ENCODE assay signal across 8 mouse cellular contexts in genomic region chr2:32693282-32693681, GRCm38 (mm10). TPM values are rescaled to one million over a fixed set of nuclear protein-coding genes. Genes with fewer than 3 reads are reported as not detected.
DNase-seq lines count a peak whose midpoint lies in the region; ATAC-seq and TF ChIP-seq lines count a peak whose summit lies in the region.

No protein-coding gene starts in this region.

- H3K9me3 ChIP-seq in ES-Bruce4 (replicated peaks; ENCODE audit: control insufficient read depth, insufficient read depth, low read length, poor library complexity, severe bottlenecking): no peaks in the 10 kb centered on the region
- no peaks in the 10 kb centered on the region for H3K9me3 ChIP-seq in hindbrain, embryonic 11.5 days (ENCODE audit: control insufficient read depth, low read length)
- no peaks in the 10 kb centered on the region for H3K9me3 ChIP-seq in limb, embryonic 14.5 days (ENCODE audit: control insufficient read depth, low read length)

- peak overlapping the region; percentile 88 for H3K4me2 ChIP-seq in hindbrain, embryonic 11.5 days (replicated peaks; ENCODE audit: low read depth, low read length)
- peak overlapping the region; percentile 81 for H3K4me2 ChIP-seq in limb, embryonic 14.5 days (replicated peaks; ENCODE audit: low read depth, low read length, severe bottlenecking)

- no peak for ATAC-seq in hindbrain, embryonic 11.5 days (ENCODE audit: low FRiP score)
- no peak for ATAC-seq in limb, embryonic 14.5 days (ENCODE audit: low FRiP score, low read depth)

- no peak for TF ChIP-seq EP300 in ES-Bruce4 (IDR thresholded peaks at IDR 0.05; ENCODE audit: insufficient read depth, low read depth, low read length)

- peak overlapping the region; percentile 84 for H3K9ac ChIP-seq in ES-Bruce4 (ENCODE audit: low read depth, poor library complexity, severe bottlenecking)
- H3K9ac ChIP-seq in hindbrain, embryonic 11.5 days (ENCODE audit: low read depth, low read length): peak overlapping the region; percentile 80
- H3K9ac ChIP-seq in limb, embryonic 14.5 days (ENCODE audit: low read depth, low read length, severe bottlenecking): peak overlapping the region; percentile 88

- no peak for TF ChIP-seq CTCF in ES-Bruce4 (IDR thresholded peaks at IDR 0.05; ENCODE audit: low read depth, low read length)

- H3K27me3 ChIP-seq in ES-Bruce4 (ENCODE audit: control insufficient read depth, insufficient read depth, low read length, poor library complexity, severe bottlenecking): no peaks in the 10 kb centered on the region
- H3K27me3 ChIP-seq in hindbrain, embryonic 11.5 days (ENCODE audit: control insufficient read depth, insufficient read depth, low read length): no peaks in the 10 kb centered on the region
- H3K27me3 ChIP-seq in limb, embryonic 14.5 days (ENCODE audit: control insufficient read depth, insufficient read depth, low read length): no peaks in the 10 kb centered on the region

- no peaks in the 10 kb centered on the region for H3K36me3 ChIP-seq in ES-Bruce4 (ENCODE audit: control insufficient read depth, insufficient read depth, low read length, poor library complexity, severe bottlenecking)
- no peaks in the 10 kb centered on the region for H3K36me3 ChIP-seq in hindbrain, embryonic 11.5 days (ENCODE audit: control insufficient read depth, insufficient read depth, low read length)
- peaks cover 13% of the 10 kb centered on the region for H3K36me3 ChIP-seq in limb, embryonic 14.5 days (ENCODE audit: control insufficient read depth, insufficient read depth, low read length)

- WGBS in hindbrain, embryonic 11.5 days: 30% methylated on average over 7 of the region's 7 CpGs
- 16% methylated on average over 7 of the region's 7 CpGs for WGBS in limb, embryonic 14.5 days

- peak; percentile 46 for DNase-seq in gastrocnemius, adult 18-20 months (ENCODE audit: low spot score)
- DNase-seq in gastrocnemius, postnatal 10 days: no peak
- no peak for DNase-seq in hindbrain, embryonic 11.5 days (ENCODE audit: low spot score)
- no peak for DNase-seq in limb, embryonic 14.5 days (ENCODE audit: low spot score)
- DNase-seq in retina, postnatal 1 day: peak; percentile 26
- no peak for DNase-seq in left cerebral cortex, adult 11 months (ENCODE audit: low spot score)
- no peak for DNase-seq in Muller cell, postnatal 12 days (ENCODE audit: inconsistent ontology term)

- TF ChIP-seq POLR2A in ES-Bruce4 (IDR thresholded peaks at IDR 0.05; ENCODE audit: insufficient read depth, low read length): no peak
- TF ChIP-seq POLR2A in limb, embryonic 14.5 days (IDR thresholded peaks at IDR 0.05; ENCODE audit: borderline replicate concordance, extremely low read depth, insufficient read depth, insufficient read length): no peak

- no peak overlapping the region for H3K27ac ChIP-seq in ES-Bruce4 (ENCODE audit: insufficient read depth, low read length)
- H3K27ac ChIP-seq in hindbrain, embryonic 11.5 days (ENCODE audit: low read depth, low read length): peak overlapping the region; percentile 56; the same call in 1 of the 2 replicates
- H3K27ac ChIP-seq in limb, embryonic 14.5 days (replicated peaks; ENCODE audit: low read depth, low read length): no peak overlapping the region

- H3K4me1 ChIP-seq in ES-Bruce4 (ENCODE audit: control insufficient read depth, insufficient read depth, low read length): peaks cover 7% of the 10 kb centered on the region
- H3K4me1 ChIP-seq in hindbrain, embryonic 11.5 days (replicated peaks; ENCODE audit: control insufficient read depth, insufficient read depth, low read length): peaks cover 2% of the 10 kb centered on the region; the same call in 1 of the 2 replicates
- H3K4me1 ChIP-seq in limb, embryonic 14.5 days (ENCODE audit: control insufficient read depth, insufficient read depth, low read length): peaks cover 11% of the 10 kb centered on the region

- H3K4me3 ChIP-seq in ES-Bruce4 (ENCODE audit: low read depth, low read length): peak overlapping the region; percentile 93
- peak overlapping the region; percentile 68 for H3K4me3 ChIP-seq in hindbrain, embryonic 11.5 days (ENCODE audit: low read depth, low read length)
- H3K4me3 ChIP-seq in limb, embryonic 14.5 days (replicated peaks; ENCODE audit: low read length): peak overlapping the region; percentile 89

RNA-seq across cellular contexts. Expression of gene Fpgs, which starts 10.7 kb away (rescaled TPM):
- 1 to 10 TPM; 4.8 to 5.4 TPM for total RNA-seq in gastrocnemius, adult 18-20 months (2021)
- total RNA-seq in gastrocnemius, postnatal 10 days (2021): 10 to 100 TPM; 10.5 to 15.6 TPM
- 45.7 and 52.7 TPM in 2 replicates for polyA plus RNA-seq in ES-Bruce4 (2011; ENCODE audit: insufficient read depth, insufficient read length, low read depth, missing spikeins)
- polyA plus RNA-seq in hindbrain, embryonic 11.5 days (2014; fragmentation: Nextera tagmentation; extraction: Ambion mirVana): 11.2 and 13.6 TPM in 2 replicates
- 75.7 and 101 TPM in 2 replicates for polyA plus RNA-seq in limb, embryonic 14.5 days (2012; rRNA removed)
- 30.7 and 33.4 TPM in 2 replicates for polyA plus RNA-seq in limb, embryonic 14.5 days (2014; fragmentation: Nextera tagmentation; extraction: Ambion mirVana)

RNA-seq across cellular contexts. Expression of gene Cdk9, which starts 19.6 kb away (rescaled TPM):
- total RNA-seq in gastrocnemius, adult 18-20 months (2021): 10 to 100 TPM; 19.3 to 19.9 TPM
- 10 to 100 TPM; 29.5 to 35.2 TPM for total RNA-seq in gastrocnemius, postnatal 10 days (2021)
- polyA plus RNA-seq in ES-Bruce4 (2011; ENCODE audit: insufficient read depth, insufficient read length, low read depth, missing spikeins): 109 and 115 TPM in 2 replicates
- polyA plus RNA-seq in hindbrain, embryonic 11.5 days (2014; fragmentation: Nextera tagmentation; extraction: Ambion mirVana): 77.3 and 79.9 TPM in 2 replicates
- 211 and 240 TPM in 2 replicates for polyA plus RNA-seq in limb, embryonic 14.5 days (2012; rRNA removed)
- polyA plus RNA-seq in limb, embryonic 14.5 days (2014; fragmentation: Nextera tagmentation; extraction: Ambion mirVana): 84.7 and 87.1 TPM in 2 replicates

RNA-seq across cellular contexts. Expression of gene Sh2d3c, which starts 27.6 kb away (rescaled TPM):
- total RNA-seq in gastrocnemius, adult 18-20 months (2021): 1 to 10 TPM; 5.7 to 7.3 TPM
- total RNA-seq in gastrocnemius, postnatal 10 days (2021): 10 to 100 TPM; 13.2 to 16.6 TPM
- 9.0 and 11.4 TPM in 2 replicates for polyA plus RNA-seq in ES-Bruce4 (2011; ENCODE audit: insufficient read depth, insufficient read length, low read depth, missing spikeins)
- polyA plus RNA-seq in hindbrain, embryonic 11.5 days (2014; fragmentation: Nextera tagmentation; extraction: Ambion mirVana): 25.9 and 27.6 TPM in 2 replicates
- 36.8 and 52.0 TPM in 2 replicates for polyA plus RNA-seq in limb, embryonic 14.5 days (2012; rRNA removed)
- 18.5 and 20.3 TPM in 2 replicates for polyA plus RNA-seq in limb, embryonic 14.5 days (2014; fragmentation: Nextera tagmentation; extraction: Ambion mirVana)

RNA-seq across cellular contexts. Expression of gene Eng, which starts 46.9 kb away (rescaled TPM):
- total RNA-seq in gastrocnemius, adult 18-20 months (2021): 10 to 100 TPM; 21.1 to 34.1 TPM
- 10 to 100 TPM; 49.5 to 54.7 TPM for total RNA-seq in gastrocnemius, postnatal 10 days (2021)
- polyA plus RNA-seq in ES-Bruce4 (2011; ENCODE audit: insufficient read depth, insufficient read length, low read depth, missing spikeins): 20.0 and 20.8 TPM in 2 replicates
- polyA plus RNA-seq in hindbrain, embryonic 11.5 days (2014; fragmentation: Nextera tagmentation; extraction: Ambion mirVana): 18.1 and 23.1 TPM in 2 replicates
- polyA plus RNA-seq in limb, embryonic 14.5 days (2012; rRNA removed): 61.4 and 91.8 TPM in 2 replicates
- 49.3 and 52.2 TPM in 2 replicates for polyA plus RNA-seq in limb, embryonic 14.5 days (2014; fragmentation: Nextera tagmentation; extraction: Ambion mirVana)

RNA-seq across cellular contexts. Expression of gene 6330409D20Rik, which starts 47.5 kb away (rescaled TPM):
- total RNA-seq in gastrocnemius, adult 18-20 months (2021): not detected
- total RNA-seq in gastrocnemius, postnatal 10 days (2021): not detected
- not detected in 2 replicates for polyA plus RNA-seq in ES-Bruce4 (2011; ENCODE audit: insufficient read depth, insufficient read length, low read depth, missing spikeins)
- polyA plus RNA-seq in hindbrain, embryonic 11.5 days (2014; fragmentation: Nextera tagmentation; extraction: Ambion mirVana): 2.3 and 3.0 TPM in 2 replicates
- polyA plus RNA-seq in limb, embryonic 14.5 days (2012; rRNA removed): 0.14 and 0.15 TPM in 2 replicates
- not detected in 2 replicates for polyA plus RNA-seq in limb, embryonic 14.5 days (2014; fragmentation: Nextera tagmentation; extraction: Ambion mirVana)

Comparison
In these comparisons a context has a peak if more than half of its experiments do, and no peak if none do; other contexts are left out.
1. DNase-seq: peak in gastrocnemius, adult 18-20 months (single experiment) and retina, postnatal 1 day (single experiment); none in gastrocnemius, postnatal 10 days (single experiment), hindbrain, embryonic 11.5 days (single experiment), limb, embryonic 14.5 days (single experiment), left cerebral cortex, adult 11 months (single experiment) and Muller cell, postnatal 12 days (single experiment).
2. Peak in every context shown above with its lines, with median percentiles within 50 percentile points of each other: H3K4me3 ChIP-seq and H3K9ac ChIP-seq.